Mouse (Mus musculus) limb, embryonic 14.5 days (tissue): ENCODE results near the gene Smagp. TPM values are rescaled to one million over a fixed set of nuclear protein-coding genes. Genes with fewer than 3 reads are reported as not detected.
"Not testable (repeated sequence)": the region's sequence is repeated elsewhere in the genome, so short reads cannot be mapped to it uniquely, and the experiment has no call there.

Experiments
- ATAC-seq: fragments of 200-750 bp; cut with Nextera tagmentation; 2 replicates; pipeline ENCODE4 v1.8.0; 2017; ENCODE audit warnings: low read depth, moderate number of reproducible peaks, moderate TSS enrichment; ENCODE audit not compliant: low FRiP score
- DNase-seq: peaks from one replicate; pipeline ENCODE4 v3.0.0-alpha.2; 2015; ENCODE audit warnings: low spot score
- H3K27ac ChIP-seq: fragments of 300-500 bp; sonication (generic); replicated peaks from 2 replicates; pipeline ENCODE4 v1.5.1; 2014; ENCODE audit warnings: low read depth, mild to moderate bottlenecking, low read length, moderate library complexity, mixed read lengths
- H3K27me3 ChIP-seq: fragments of 300-500 bp; sonication (generic); 2 replicates; pipeline ENCODE4 v1.6.1; 2014; ENCODE audit warnings: low read length, mixed read lengths; ENCODE audit not compliant: control insufficient read depth, insufficient read depth
- H3K36me3 ChIP-seq: fragments of 300-500 bp; sonication (generic); 2 replicates; pipeline ENCODE4 v1.6.1; 2014; ENCODE audit warnings: mild to moderate bottlenecking, low read length, moderate library complexity, mixed read lengths; ENCODE audit not compliant: control insufficient read depth, insufficient read depth
- H3K4me1 ChIP-seq: fragments of 300-500 bp; sonication (generic); 2 replicates; pipeline ENCODE4 v1.6.1; 2014; ENCODE audit warnings: antibody characterized with exemption, low read length, mixed read lengths; ENCODE audit not compliant: control insufficient read depth, insufficient read depth
- H3K4me2 ChIP-seq: fragments of 300-500 bp; sonication (generic); replicated peaks from 2 replicates; pipeline ENCODE4 v1.6.1; 2014; ENCODE audit warnings: low read depth, mild to moderate bottlenecking, low read length, moderate library complexity; ENCODE audit not compliant: severe bottlenecking
- H3K4me3 ChIP-seq: fragments of 300-500 bp; sonication (generic); replicated peaks from 2 replicates; pipeline ENCODE4 v1.5.1; 2014; ENCODE audit warnings: low read length
- H3K9ac ChIP-seq: fragments of 300-500 bp; sonication (generic); 2 replicates; pipeline ENCODE4 v1.6.1; 2014; ENCODE audit warnings: mild to moderate bottlenecking, low read depth, low read length, moderate library complexity; ENCODE audit not compliant: severe bottlenecking
- H3K9me3 ChIP-seq: fragments of 300-500 bp; sonication (generic); 2 replicates; pipeline ENCODE4 v1.6.1; 2016; ENCODE audit warnings: low read length; ENCODE audit not compliant: control insufficient read depth
- POLR2A ChIP-seq: fragments of 200-500 bp; IDR thresholded peaks from 2 replicates; pipeline ENCODE4 v1.8.0; 2012; ENCODE audit warnings: inconsistent platforms, mild to moderate bottlenecking, moderate library complexity, borderline replicate concordance; ENCODE audit not compliant: insufficient read depth, insufficient read length; ENCODE audit errors: extremely low read depth
- WGBS: fragments of 180-500 bp; shearing (Covaris S2); extraction: QIAGEN DNeasy Blood & Tissue Kit; methylation state at CpG from one replicate; pipeline ENCODE4 v1.1.7; 2014; 5-methylcytosine and 5-hydroxymethylcytosine counted together
- polyA plus RNA-seq, 2 experiments: library from polyadenylated mRNA; depleted of rRNA in 1 of 2; stranded (reverse) in 1 of 2; unstranded in 1 of 2; fragments of >200 nt; fragmentation: Nextera tagmentation in 1 of 2; extraction: Ambion mirVana in 1 of 2; gene quantifications; 2 replicates each; pipeline versions ENCODE4 v1.2.1 to v1.2.3; 2012 to 2014

Gene Smagp
- polyA plus RNA-seq, 2 experiments, result 19.7 to 25.4 TPM

GRCm38 (mm10) chr15:100613584-100613983, 23.2 kb downstream of the Smagp start:
- ATAC-seq (no peak), DNase-seq (peak; percentile 77)
- no peaks in the 10 kb centered on the region for H3K9me3 ChIP-seq
- H3K27ac ChIP-seq, result no peak overlapping the region
- H3K9ac ChIP-seq, result no peak overlapping the region
- no peak for TF ChIP-seq POLR2A
- peaks cover 10% of the 10 kb centered on the region for H3K4me1 ChIP-seq
- peak overlapping the region; percentile 43 for H3K4me2 ChIP-seq
- H3K4me3 ChIP-seq, result peak overlapping the region; percentile 21; the same call in 1 of the 2 replicates
- peaks cover 11% of the 10 kb centered on the region for H3K36me3 ChIP-seq
- no peaks in the 10 kb centered on the region for H3K27me3 ChIP-seq
- WGBS, result 8% methylated on average over 16 of the region's 16 CpGs

GRCm38 (mm10) chr15:100612432-100612831, 24.3 kb downstream of the Smagp start:
- DNase-seq (no peak), ATAC-seq (no peak)
- H3K36me3 ChIP-seq, result no peaks in the 10 kb centered on the region
- H3K9ac ChIP-seq, result no peak overlapping the region
- 79% methylated on average over 2 of the region's 2 CpGs for WGBS
- H3K4me3 ChIP-seq, result no peak overlapping the region
- H3K9me3 ChIP-seq, result no peaks in the 10 kb centered on the region
- H3K4me1 ChIP-seq, result peaks cover 10% of the 10 kb centered on the region
- H3K4me2 ChIP-seq, result no peak overlapping the region
- TF ChIP-seq POLR2A, result no peak
- H3K27me3 ChIP-seq, result no peaks in the 10 kb centered on the region
- no peak overlapping the region for H3K27ac ChIP-seq

GRCm38 (mm10) chr15:100611951-100612350, 24.8 kb downstream of the Smagp start:
- no peaks in the 10 kb centered on the region for H3K27me3 ChIP-seq
- no peak for TF ChIP-seq POLR2A

GRCm38 (mm10) chr15:100606677-100607076, 30.1 kb downstream of the Smagp start:
- H3K9me3 ChIP-seq, H3K4me3 ChIP-seq, ATAC-seq, H3K9ac ChIP-seq, H3K4me2 ChIP-seq, H3K36me3 ChIP-seq, H3K27ac ChIP-seq, H3K4me1 ChIP-seq, DNase-seq, H3K27me3 ChIP-seq: not testable (repeated sequence)
- WGBS, result 91% methylated on average over 8 of the region's 8 CpGs

More at GRCm38 (mm10) chr15:100611951-100612350, 24.8 kb downstream of the Smagp start:
- H3K9ac ChIP-seq, result no peak overlapping the region
- peaks cover 10% of the 10 kb centered on the region for H3K4me1 ChIP-seq
- H3K4me2 ChIP-seq, result no peak overlapping the region
- no peak for ATAC-seq
- WGBS, result 80% methylated on average over 7 of the region's 7 CpGs
- H3K27ac ChIP-seq, result no peak overlapping the region
- H3K36me3 ChIP-seq, result no peaks in the 10 kb centered on the region
- H3K4me3 ChIP-seq, result no peak overlapping the region
- DNase-seq, result no peak
- no peaks in the 10 kb centered on the region for H3K9me3 ChIP-seq

- Histone ChIP-seq H3K9ac (no peak overlapping the region), H3K4me3 (no peak overlapping the region), H3K27me3 (peaks cover 33% of the 10 kb centered on the region), H3K4me2 (no peak overlapping the region), H3K9me3 (no peaks in the 10 kb centered on the region), H3K4me1 (peaks cover 11% of the 10 kb centered on the region), H3K36me3 (no peaks in the 10 kb centered on the region), H3K27ac (no peak overlapping the region)
- no peak for TF ChIP-seq POLR2A
- ATAC-seq (no peak), DNase-seq (no peak)
- WGBS, result 54% methylated on average over 3 of the region's 3 CpGs
Measured at GRCm38 (mm10) chr15:100601669-100602068, 35.1 kb downstream of the Smagp start.
